Mouse (Mus musculus) olfactory bulb, adult 2 months (tissue): ENCODE measurements around the gene Mknk1.

Experiments used
- CTCF ChIP-seq: fragments of 200-500 bp; IDR thresholded peaks from 2 replicates; pipeline ENCODE4 v1.5.1; 2012; ENCODE audit warnings: low read depth, mild to moderate bottlenecking, low read length, moderate library complexity; ENCODE audit not compliant: insufficient read depth
- POLR2A ChIP-seq: fragments of 200-500 bp; IDR thresholded peaks from 2 replicates; pipeline ENCODE4 v1.6.1; 2012; ENCODE audit warnings: mild to moderate bottlenecking, low read depth, low read length, moderate library complexity; ENCODE audit not compliant: insufficient read depth

DNA sequence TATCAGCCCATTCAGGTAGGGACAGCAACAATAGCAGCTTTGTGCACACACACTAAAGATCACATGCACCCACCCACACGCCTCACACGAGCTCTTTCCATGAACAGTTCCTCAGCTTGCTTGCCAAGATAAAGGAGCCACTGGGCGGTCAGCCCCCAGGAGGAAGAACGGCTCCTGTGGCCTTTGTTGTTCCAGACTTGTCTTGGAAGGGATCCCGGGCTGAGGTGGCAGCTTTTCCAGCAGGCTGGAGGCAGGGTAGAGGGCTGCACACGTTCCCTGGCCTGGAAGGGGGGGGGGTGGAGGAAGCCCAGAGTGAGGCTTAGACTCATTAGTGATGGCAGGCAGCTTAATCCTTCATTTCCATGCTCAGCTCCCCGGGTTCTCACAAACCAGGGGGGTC, 69.6 kb downstream of the Mknk1 start:
- TF ChIP-seq CTCF, result no peak
- no peak for TF ChIP-seq POLR2A
